Mouse (Mus musculus) urinary bladder, postnatal 10 days (tissue): Measurements from ENCODE around the gene Cited2.
A peak's percentile ranks its signal among the peaks of the same experiment; 100 is the strongest.

ENCODE experiments used
- DNase-seq: peaks from one replicate; pipeline ENCODE4 v3.0.0; 2022; ENCODE audit warnings: low spot score

The Cited2 gene

GRCm38 (mm10) chr10:17722653-17723410, at the start of gene Cited2:
Cited2 (plus strand) TSS chr10:17723218.
- DNase-seq, result peak; percentile 96

GRCm38 (mm10) chr10:17674454-17674853, 48.6 kb upstream of the Cited2 start:
- no peak for DNase-seq

DNA sequence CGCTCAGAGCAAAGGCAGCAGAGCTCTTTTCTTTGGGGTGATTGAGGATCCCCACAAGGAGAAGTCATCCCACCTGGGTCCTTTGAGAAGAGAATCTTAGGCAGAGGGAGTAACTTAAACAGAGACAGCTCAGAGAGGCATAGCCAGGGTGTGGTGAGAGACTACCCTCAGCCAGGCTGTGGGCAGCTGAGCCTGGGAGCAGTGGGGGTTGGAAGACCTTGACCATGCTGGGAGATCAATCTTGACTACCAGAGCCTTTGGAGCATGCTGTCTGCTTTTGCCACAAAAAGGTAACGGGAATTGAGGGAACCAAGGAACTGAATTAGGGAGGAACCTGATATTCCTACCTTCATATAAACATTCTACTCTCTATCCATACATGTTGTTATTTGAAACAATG, 48.1 kb upstream of the Cited2 start:
- no peak for DNase-seq

GRCm38 (mm10) chr10:17676464-17676863, 46.6 kb upstream of the Cited2 start:
- DNase-seq, result no peak

DNA sequence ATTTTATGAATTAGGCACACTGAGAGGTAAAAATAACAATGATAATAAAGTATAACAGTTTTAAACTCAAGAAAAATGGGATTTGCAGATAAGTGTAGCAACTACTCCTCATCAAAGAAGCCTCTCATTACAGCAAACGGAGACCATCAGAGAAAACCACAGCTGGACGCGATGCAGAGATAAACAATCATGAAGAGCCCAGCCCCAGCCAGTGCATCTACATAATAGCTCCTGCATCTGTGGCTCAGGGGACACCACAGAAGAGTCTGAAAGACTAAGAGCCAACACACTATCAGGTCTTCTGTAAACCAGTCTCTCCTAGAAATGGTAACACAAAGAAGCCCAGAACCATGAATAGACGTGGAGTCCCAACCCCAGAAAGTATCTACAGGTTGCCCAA, 45.7 kb upstream of the Cited2 start:
- no peak for DNase-seq

DNA sequence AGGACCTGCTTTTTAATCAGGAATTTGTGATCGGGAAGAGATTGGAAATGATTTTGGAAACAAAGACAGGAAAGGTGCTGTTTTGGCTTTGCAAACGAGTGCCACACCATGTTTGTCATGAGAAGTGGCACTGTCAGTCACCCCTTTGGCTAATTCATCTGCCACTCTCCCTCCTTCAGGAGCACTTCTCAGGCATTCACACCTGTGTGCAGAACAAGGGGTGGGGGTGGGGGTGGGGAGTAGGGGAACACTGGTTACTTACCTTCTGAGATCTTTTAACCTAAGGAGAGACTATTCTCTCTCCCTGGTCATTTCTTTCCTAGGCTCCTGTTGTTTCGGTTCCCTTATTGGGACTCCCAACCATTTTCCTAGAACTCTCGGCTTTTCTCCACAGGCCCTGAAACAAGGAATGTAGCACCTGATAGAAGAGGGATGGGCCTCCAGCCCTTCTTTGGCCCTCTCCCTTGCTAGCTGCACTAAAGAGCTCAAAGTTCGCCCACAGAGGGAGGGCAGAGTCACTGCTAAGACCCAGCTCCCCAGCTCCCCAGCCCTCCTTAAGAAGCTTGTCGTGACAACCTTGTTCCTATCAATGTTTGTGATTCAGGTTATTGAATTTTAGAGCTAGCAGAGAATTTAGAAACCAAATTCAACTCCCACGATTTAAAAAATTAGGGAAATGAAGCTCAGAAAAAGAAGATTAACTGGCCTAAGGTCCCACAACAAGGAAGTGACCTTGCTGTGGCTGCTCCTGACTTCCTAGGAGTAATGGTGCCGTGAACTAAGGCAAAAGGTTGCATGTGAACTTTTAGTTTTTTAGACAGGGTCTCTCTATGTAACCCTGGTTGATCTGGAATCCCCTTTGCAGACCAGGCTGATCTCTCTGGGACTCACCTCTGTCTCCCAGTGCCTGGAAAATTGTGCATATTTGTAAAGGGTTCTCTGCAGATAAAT, 42.3 kb upstream of the Cited2 start:
- no peak for DNase-seq

- DNase-seq, result no peak
These were observed 41.6 kb upstream of the Cited2 start for GRCm38 (mm10) chr10:17681386-17681785.

- DNase-seq, result no peak
These were observed 39.1 kb upstream of the Cited2 start for GRCm38 (mm10) chr10:17683852-17684428.

GRCm38 (mm10) chr10:17689806-17690205, 33.2 kb upstream of the Cited2 start:
- no peak for DNase-seq

- no peak for DNase-seq
These were observed 31.3 kb upstream of the Cited2 start for GRCm38 (mm10) chr10:17691709-17692108.

GRCm38 (mm10) chr10:17695801-17696200, 27.2 kb upstream of the Cited2 start:
- no peak for DNase-seq

DNA sequence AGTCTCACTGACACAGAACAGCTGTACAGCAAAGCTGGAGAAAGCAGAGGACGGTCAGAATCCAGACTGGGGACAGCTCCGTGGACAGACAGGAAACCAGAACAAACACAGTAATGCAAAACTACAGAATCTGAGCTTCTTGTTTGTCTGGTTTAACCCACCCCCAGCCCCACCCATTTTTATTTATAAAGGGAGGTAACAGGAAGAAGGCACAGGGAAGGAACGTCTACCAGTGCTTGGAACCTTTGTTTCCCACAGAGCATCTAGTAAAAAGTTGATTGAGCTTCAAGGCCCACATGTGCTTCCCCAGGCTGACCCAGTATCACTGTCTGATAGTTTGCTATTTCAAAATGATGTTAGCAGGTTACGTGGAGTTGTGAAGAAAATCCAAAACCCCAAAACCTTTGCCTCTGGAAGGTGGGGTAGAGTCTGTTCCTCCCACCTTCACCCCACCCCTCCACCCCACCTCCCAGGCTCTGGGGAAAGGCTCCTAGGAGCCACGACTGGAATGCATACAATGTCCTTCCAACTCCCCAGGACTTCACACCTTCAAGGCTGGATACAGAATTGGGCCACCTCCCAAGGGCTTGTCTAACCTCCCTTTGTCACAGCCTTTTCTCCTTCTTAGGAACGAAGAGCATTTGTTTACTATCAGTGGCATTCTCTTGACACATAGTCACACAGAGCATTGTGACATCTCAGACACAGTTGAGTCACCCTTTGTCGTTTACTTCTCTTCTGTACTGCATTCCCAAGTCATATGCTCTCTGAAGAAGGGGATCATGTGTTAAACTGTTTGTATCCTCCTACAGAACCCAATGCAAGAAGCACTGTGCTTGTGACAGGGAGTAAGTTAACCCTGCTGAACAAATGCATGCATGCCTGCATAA, 25.4 kb upstream of the Cited2 start:
- no peak for DNase-seq

- DNase-seq, result no peak
These were observed 17.5 kb upstream of the Cited2 start for GRCm38 (mm10) chr10:17705466-17705973.

DNA sequence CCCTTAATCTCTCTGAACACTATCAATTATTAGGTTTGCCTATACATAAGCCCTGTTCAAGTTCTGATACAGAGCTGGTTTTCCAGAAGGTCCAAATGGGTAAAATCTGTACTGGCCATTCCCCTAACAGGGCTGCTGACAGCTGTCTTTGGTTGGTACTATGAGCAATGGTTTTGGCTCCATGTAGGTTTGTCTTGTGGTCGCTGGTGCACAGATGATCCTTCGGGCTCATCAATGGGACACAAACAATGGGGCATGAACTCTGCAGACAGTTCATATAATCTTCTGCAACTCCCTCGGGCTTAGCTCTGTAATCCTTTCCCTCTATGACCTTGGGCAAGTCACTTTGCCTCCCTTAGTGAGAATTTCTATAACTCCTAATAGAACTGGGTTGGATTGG, 12.3 kb upstream of the Cited2 start:
- no peak for DNase-seq

DNA sequence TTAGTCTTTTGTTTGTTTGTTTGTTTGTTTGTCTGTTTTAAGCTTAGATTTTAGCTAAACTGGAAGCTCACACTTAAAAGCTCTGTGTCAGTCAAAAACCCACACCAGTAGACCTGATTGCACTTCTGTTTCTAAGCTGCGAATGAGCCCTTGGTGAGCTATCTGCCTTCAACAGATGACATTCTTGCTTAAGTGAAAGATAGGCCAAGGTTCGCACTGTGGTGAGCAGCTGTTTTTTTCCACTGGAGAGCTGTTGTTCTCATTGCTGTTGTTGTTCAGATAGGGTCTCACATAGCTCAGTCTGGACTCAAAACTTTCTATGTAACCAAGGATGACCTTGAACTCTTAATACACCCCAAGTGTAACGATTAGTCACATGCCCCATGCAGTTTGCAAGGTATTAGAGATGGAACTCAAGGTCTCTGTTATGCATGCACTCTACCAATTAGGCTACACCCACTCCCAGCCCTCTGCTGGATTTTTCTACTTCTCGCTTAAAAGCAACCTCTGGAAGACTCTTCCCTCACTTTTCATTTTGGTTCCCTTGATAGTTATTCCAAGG, 3.9 kb upstream of the Cited2 start:
- no peak for DNase-seq

DNA sequence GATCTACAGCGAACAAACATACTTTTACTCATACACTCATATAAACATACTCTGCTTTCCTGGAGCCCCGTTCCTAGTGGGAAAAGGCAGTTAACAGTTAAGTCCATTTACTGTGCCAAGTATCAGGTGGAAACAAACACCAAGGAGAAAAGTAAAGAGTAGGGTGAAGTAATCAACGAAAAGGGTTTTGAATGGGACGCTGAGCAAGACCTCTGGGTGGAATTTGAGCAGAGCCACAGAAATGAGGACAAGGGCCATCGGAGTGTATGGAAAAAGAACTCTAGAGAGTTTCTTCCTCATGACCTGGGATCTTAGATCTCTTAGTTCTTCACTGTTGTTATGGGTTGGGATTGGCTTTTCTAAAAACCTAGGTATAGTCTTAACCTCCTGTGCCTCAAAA, 3.4 kb upstream of the Cited2 start:
- DNase-seq, result no peak

GRCm38 (mm10) chr10:17720891-17721601, 2.0 kb upstream of the Cited2 start:
- no peak for DNase-seq

DNA sequence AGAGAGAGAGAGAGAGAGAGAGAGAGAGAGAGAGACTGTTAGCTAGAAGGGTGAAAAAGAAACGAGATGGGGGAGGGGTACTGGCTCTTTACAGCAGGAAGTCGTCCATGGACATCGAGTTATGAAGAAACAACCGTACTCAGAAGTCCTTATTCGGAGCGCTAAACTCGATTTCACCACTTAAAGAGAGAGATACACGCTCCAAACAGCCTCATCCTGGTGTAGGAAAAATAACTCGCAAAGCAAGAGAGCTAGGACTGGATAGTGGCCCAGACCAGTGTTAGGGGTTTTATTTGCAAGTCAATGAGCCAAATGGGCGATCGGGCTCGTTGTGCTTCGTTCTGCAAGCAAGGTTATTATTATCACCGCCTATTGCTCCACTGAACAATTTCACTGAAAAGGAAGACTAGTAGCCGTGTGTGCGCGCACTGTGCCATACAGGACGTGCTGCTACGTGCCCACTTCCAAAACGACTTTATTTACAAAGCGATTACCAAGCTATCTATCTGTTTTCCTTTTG, 1.4 kb upstream of the Cited2 start:
- no peak for DNase-seq

DNA sequence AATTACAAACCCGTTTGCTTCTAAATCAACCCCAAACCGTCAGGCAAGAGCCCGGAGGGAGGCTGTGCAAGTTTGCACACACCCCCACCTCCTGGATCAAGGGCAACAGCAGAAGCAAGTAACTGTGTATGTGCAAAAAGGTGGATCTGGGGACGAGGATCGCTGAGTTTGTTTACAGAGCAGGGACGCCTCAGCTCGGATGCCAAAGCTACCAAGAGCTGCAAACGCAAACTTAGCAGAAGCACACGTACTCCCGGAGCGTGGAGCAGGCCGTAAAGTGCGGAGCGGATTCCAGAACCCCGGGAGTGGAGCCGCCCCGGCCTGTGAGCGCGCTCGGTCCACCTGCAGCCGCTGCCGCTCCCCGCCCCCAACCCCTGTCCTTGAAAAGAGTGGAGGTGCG, 860 bp upstream of the Cited2 start:
- DNase-seq, result peak; percentile 79

GRCm38 (mm10) chr10:17723421-17723841, 413 bp downstream of the Cited2 start:
- DNase-seq, result no peak
